Mouse (Mus musculus): Measurements from ENCODE around the gene Gltp.

The Gltp gene

DNA sequence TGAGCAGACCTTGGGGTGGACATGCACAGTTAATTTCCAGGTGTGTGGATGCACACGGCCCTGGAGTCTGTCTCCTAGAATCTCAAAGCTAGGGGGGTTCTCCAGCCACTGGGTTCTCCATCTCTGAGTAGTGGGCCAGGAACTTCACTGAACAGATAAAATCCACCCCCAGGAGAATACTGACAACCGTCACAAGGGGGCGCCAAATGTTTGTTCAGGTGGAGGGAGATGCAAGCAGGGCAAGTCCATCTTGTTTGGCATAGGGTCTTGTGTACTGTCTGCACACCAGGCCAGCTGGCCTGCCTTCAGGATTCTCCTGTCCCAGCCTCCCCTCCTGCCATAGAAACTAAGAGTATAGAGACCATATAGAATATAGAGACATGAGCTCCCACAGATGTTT lies 65.2 kb downstream of the Gltp start:
- in situ Hi-C loops (cut with MboI; ENCODE audit: unreplicated experiment in 2 of 2): no loop called here

- in situ Hi-C loops (cut with MboI; ENCODE audit: unreplicated experiment in 2 of 2): no loop called here
These were observed 70.5 kb downstream of the Gltp start for GRCm38 (mm10) chr5:114620305-114620704.
